Mouse (Mus musculus) lung, postnatal 14 days (tissue): ENCODE measurements around the gene Gm42906.

Source experiments
- DNase-seq: peaks from one replicate; pipeline ENCODE4 v3.0.0; 2021

The Gm42906 gene

DNA sequence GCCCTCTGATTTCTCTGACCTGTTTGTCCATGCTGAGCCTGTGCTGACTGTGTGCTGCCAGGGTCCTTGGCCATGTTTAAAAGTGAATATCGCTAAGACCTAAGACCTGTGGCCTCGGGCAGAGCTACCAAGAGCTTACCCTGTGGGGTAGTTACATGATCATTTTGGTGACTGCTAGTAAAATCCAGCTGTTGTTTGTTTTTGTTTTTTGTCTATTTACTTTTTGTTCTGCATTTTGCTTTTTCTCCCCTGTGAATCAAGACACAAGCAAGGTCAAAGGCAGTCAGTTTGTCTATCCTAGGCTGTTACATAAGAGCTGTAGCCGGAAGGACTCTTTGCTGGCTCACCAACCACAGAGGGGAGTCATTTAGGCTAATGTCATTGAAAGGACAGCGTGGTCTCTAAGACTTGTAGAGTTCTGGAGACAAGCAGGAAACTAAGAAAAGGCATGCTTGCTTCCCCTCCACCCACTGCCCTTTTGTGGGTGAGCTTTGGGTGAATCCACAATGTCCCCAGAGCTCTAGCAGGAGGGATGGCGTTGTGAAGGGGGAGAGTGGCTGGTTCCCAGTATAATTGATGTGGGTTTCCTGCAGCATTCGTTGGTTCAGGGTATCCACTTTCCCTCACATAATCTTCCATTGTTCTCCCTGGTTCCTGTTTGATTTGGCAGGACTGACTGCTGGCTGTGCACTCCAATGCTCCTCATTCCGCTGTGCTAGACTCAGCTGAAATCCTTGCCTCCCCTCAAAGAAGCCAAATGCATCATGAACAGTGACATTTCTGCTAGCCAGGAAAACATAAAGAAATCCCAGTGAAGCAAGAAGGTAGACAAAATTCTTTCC is 33.9 kb downstream of the Gm42906 start:
- DNase-seq, result peak; percentile 28

DNA sequence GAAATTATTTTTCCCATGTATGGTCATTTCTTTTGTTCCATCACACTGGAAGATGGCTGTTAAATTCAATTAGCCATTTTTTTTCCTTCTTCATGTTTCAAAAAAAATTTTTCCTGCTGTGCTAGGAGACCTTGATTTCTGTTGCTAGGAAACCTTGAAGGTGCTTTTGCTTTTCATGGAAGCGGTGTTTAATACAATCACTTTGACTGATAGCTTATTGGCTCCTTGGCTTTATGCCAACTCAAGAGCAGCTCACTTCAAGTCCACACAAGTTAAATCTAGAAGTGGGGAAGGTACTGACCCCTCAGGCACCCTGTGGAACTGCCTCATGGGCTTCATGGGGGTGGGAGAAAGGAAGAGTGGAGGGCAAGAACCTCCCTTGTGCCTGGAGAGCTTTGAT is 38.1 kb downstream of the Gm42906 start:
- no peak for DNase-seq

- DNase-seq, result no peak
Measured at GRCm38 (mm10) chr5:151379896-151380295, 48.1 kb downstream of the Gm42906 start.

GRCm38 (mm10) chr5:151379210-151379609 is 48.8 kb downstream of the Gm42906 start:
- DNase-seq, result no peak

GRCm38 (mm10) chr5:151376931-151377330 is 51.0 kb downstream of the Gm42906 start:
- no peak for DNase-seq

- DNase-seq, result no peak
Measured at GRCm38 (mm10) chr5:151374825-151375224, 53.1 kb downstream of the Gm42906 start.

DNA sequence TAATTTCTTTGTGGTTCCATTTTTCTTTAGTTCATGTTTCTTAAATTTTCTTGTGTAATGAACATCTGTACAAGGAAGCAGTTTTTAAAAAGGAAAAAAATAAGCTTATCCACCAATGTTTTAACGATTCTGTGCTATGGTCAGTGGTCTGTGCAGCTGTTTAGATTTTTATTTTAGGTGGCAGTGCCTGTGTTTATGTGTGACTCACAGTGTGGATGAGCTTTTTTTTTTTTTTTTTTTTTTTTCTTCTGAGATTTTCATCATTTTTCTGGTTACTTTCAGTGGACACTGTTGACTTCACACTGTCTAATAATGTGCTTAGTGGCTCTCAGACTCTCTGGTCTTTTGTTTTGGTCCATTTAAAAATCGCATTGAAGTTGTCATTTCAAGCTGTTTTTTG is 56.8 kb downstream of the Gm42906 start:
- no peak for DNase-seq

DNA sequence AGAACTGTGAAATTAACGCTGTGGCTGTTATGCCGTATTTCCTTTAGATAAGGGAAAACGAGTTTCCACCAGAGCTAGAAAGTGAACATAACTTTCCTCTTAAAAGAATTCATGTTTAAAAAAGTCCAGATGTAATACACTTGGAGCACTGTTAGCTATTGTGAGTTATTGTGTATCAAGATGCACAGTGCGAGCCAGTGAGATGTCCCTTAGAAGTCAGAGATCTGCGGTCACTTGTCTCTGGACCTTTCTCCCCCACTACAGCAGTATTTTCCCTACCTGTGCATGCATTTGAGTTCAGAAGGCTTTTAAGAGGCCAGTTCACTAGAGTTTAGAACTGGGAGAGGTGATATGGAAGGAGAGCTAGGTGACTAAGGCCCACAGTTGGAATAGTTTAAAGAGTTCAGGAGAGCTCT is 58.6 kb downstream of the Gm42906 start:
- DNase-seq, result peak; percentile 7

DNA sequence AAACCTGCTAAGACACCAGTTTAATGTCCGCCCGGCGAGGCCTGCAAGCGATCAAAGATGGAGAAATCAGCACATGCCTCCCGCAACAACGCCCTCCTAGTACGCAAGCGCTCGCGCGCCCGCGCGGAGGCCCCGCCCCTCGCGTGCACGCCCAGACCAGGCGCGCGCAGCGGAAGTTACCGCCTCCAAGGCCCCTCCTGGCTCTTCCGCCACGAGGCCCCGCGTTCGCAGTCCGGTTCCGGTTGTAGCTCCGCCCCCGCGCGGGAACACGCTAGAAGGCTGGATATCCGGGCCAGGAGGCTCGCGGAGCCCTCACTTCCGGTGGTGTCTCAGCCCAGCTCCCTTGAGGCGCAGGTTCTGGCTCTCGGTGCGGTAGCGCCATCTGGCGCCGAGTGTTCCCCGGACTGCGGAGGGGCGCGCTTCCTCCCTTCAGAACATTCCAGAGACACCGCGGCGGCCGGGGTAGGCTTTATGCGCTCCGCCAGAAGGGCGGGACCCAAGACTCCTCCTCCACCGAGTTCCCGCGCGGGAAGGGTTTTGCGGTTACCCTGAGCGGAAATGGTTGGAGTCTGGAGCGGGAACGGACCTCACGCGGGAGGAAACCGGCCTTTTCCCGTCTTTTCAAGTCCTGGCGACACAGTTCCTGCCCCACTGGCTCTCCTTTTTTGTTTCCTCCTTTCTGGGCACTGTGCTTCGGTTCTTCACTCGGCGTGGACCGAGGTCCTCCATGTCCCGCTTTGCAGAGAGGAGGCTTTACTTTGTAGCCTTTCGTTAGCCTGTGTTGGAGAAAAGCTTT is 59.4 kb downstream of the Gm42906 start:
- DNase-seq, result peak; percentile 99

DNA sequence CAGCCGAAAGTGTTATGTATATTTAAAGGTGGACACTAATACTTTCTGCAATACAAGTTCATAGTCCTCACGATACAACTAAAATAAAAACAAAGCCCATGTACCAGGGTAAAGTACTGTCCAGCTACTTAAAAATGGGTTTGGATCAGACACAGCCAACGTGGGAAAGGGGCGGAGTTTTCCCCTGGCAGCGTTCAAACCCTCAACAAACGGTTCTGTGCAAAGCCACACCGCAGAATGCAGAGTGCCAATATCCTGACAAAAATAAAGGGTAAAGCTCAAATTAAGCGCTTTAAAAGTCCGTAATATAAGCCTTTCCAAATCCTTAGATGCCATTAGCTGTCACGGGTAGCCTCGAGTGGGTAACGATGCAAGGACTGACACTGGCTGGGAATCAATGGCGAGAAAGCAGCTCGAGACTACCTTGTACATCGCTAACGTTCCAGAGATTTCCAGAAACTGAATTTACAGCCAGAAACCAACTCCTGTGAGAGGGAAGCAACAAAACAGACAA is 60.0 kb downstream of the Gm42906 start:
- DNase-seq, result peak; percentile 65

GRCm38 (mm10) chr5:151367317-151367716 is 60.6 kb downstream of the Gm42906 start:
- no peak for DNase-seq

GRCm38 (mm10) chr5:151363343-151364000 is 64.5 kb downstream of the Gm42906 start:
- no peak for DNase-seq

- no peak for DNase-seq
Measured at GRCm38 (mm10) chr5:151349616-151350015, 78.3 kb downstream of the Gm42906 start.

GRCm38 (mm10) chr5:151348418-151348817 is 79.5 kb downstream of the Gm42906 start:
- no peak for DNase-seq

DNA sequence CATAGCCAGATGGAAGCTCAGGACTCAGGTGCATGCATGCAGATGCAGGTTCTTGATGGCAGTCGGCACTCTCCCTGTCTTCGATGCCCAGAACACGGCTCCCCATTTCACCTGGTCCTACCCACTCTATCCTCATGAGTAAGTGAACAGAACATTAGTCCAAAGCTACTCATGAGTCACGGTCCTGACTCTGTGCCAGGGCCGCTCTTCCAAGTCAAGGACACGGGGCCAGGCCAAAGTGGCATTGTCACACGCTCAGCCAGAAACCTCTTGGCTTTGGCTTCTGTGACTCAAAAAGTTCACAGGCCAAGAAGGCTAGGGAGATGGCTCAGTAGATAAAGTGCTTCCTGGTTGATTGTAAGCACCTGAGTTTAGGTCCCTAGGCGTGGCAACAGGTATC is 81.3 kb downstream of the Gm42906 start:
- peak; percentile 35 for DNase-seq

GRCm38 (mm10) chr5:151344737-151345136 is 83.2 kb downstream of the Gm42906 start:
- no peak for DNase-seq

GRCm38 (mm10) chr5:151333686-151334085 is 94.3 kb downstream of the Gm42906 start:
- DNase-seq, result no peak

GRCm38 (mm10) chr5:151333191-151333594 is 94.8 kb downstream of the Gm42906 start:
- DNase-seq, result no peak

GRCm38 (mm10) chr5:151315804-151316597 is 112.0 kb downstream of the Gm42906 start:
- DNase-seq, result peak; percentile 10

- no peak for DNase-seq
Measured at GRCm38 (mm10) chr5:151300286-151300685, 127.7 kb downstream of the Gm42906 start.

GRCm38 (mm10) chr5:151299576-151299975 is 128.4 kb downstream of the Gm42906 start:
- DNase-seq, result peak; percentile 11

DNA sequence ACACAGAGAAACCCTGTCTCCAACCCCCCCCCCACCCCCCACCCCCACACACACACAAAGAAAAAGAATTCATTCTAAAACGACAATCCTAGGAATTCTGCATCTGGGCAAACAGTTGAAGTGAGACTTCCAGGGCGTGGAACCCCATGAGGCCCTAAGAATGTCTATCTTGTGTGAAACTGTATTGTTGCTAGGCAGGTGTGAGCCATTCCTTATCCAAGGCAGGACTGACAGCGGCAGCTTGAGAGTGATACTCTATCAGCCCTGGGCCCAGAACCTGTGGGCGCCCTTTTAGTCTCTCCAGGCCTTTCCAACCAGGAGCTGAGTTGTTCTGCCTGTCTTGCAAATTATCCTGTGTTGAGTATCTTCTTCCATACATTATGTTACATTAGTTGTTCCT is 129.6 kb downstream of the Gm42906 start:
- no peak for DNase-seq
